Mouse (Mus musculus): ENCODE results near the gene Fgfr2.
"Not testable (repeated sequence)": the region's sequence is repeated elsewhere in the genome, so short reads cannot be mapped to it uniquely, and the experiment has no call there.

DNA sequence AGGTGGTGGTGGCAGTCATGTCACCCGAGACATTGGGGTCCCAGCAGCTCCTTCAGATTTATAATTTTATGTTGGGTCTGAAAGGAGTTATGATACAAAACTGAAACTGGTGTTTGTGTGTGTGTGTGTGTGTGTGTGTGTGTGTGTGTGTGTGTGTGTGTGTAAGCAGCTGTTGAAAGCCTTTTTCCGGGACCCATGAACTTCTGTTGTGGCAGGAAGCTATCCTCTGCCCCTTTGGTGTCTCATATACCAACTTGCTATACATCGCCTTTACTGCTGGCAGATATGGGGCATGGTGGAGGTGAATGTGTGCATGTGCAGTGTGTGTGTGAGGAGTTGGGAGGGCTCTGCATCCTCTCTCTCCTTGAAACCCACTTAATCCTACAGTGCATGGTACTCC, 2049.7 kb downstream of the Fgfr2 start:
- TF ChIP-seq CTCF (conservative IDR thresholded peaks at IDR 0.05; ENCODE audit: low read length); POU5F1 (IDR thresholded peaks at IDR 0.05; ENCODE audit: borderline replicate concordance, low read length); NANOG (IDR thresholded peaks at IDR 0.05; ENCODE audit: borderline replicate concordance, low read length): not testable (repeated sequence)

Data from E14TG2a.4 (cell line).